Mouse (Mus musculus) embryonic facial prominence, embryonic 14.5 days (tissue): ENCODE data around the gene Usf1. TPM values are rescaled to one million over a fixed set of nuclear protein-coding genes. Genes with fewer than 3 reads are reported as not detected.

Experiments
- ATAC-seq: fragments of 200-750 bp; cut with Nextera tagmentation; 2 replicates; pipeline ENCODE4 v1.8.0; 2017; ENCODE audit warnings: low read depth, moderate number of reproducible peaks, moderate TSS enrichment
- DNase-seq: peaks from one replicate; pipeline ENCODE4 v3.0.0-alpha.2; 2015; ENCODE audit warnings: low spot score
- H3K27ac ChIP-seq: fragments of 300-500 bp; sonication (generic); replicated peaks from 2 replicates; pipeline ENCODE4 v1.5.1; 2014; ENCODE audit warnings: low read depth, mild to moderate bottlenecking, low read length, moderate library complexity
- H3K27me3 ChIP-seq: fragments of 300-500 bp; sonication (generic); replicated peaks from 2 replicates; pipeline ENCODE4 v1.6.1; 2014; ENCODE audit warnings: low read length; ENCODE audit not compliant: control insufficient read depth, insufficient read depth
- H3K36me3 ChIP-seq: fragments of 300-500 bp; sonication (generic); 2 replicates; pipeline ENCODE4 v1.6.1; 2014; ENCODE audit warnings: low read length, mixed read lengths; ENCODE audit not compliant: control insufficient read depth, insufficient read depth
- H3K4me1 ChIP-seq: fragments of 300-500 bp; sonication (generic); 2 replicates; pipeline ENCODE4 v1.6.1; 2014; ENCODE audit warnings: antibody characterized with exemption, low read length; ENCODE audit not compliant: control insufficient read depth, insufficient read depth
- H3K4me2 ChIP-seq: fragments of 300-500 bp; sonication (generic); 2 replicates; pipeline ENCODE4 v1.6.1; 2014; ENCODE audit warnings: low read depth, mild to moderate bottlenecking, low read length, moderate library complexity, mixed read lengths
- H3K4me3 ChIP-seq: fragments of 300-500 bp; sonication (generic); 2 replicates; pipeline ENCODE4 v1.5.1; 2014; ENCODE audit warnings: low read depth, mild to moderate bottlenecking, low read length
- H3K9ac ChIP-seq: fragments of 300-500 bp; sonication (generic); 2 replicates; pipeline ENCODE4 v1.6.1; 2014; ENCODE audit warnings: low read depth, mild to moderate bottlenecking, low read length, moderate library complexity, mixed read lengths
- H3K9me3 ChIP-seq: fragments of 300-500 bp; sonication (generic); 2 replicates; pipeline ENCODE4 v1.6.1; 2016; ENCODE audit warnings: low read length; ENCODE audit not compliant: control insufficient read depth
- WGBS: fragments of 180-500 bp; shearing (Covaris S2); extraction: QIAGEN DNeasy Blood & Tissue Kit; methylation state at CpG from one replicate; pipeline ENCODE4 v1.1.7; 2014; 5-methylcytosine and 5-hydroxymethylcytosine counted together
- polyA plus RNA-seq: library from polyadenylated mRNA; unstranded; fragments of >200 nt; fragmentation: Nextera tagmentation; extraction: Ambion mirVana; gene quantifications from 2 replicates; pipeline ENCODE4 v1.2.1, GENCODE M21; 2014

Usf1 gene
- 68.9 and 84.9 TPM in 2 replicates for polyA plus RNA-seq

DNA sequence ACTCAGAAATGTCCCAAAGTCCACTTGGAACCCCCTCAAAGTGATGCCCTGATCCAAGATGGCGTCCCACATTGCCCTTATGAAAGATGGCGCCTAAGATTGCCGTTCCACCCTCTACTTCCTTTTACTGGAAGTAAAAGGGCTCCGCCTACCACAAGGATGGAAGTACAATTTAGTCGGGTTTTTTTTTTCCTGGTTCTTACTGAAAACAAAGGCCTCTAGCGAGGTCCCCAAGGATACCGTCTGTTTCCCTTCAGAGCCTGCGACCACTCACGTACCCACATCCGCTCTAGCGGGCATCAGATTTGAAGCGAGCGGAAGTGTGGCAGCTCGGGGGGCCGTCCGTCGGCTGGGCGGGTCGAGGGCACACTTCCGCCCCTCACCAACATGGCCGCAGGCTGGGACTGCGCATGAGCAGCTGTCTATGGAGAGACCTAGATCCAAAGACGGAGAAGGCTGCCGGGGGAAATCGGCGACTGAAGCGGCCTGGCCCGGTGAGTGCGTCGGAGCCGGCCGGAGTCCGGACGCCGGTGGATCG is at the start of gene Usf1:
Gene Usf1, plus strand, starts transcription at position 367 of the 538 bp plus-strand sequence.
- Histone ChIP-seq H3K36me3 (peaks cover 12% of the 10 kb centered on the region), H3K4me1 (peaks cover 6% of the 10 kb centered on the region; the same call in 1 of the 2 replicates), H3K9me3 (no peaks in the 10 kb centered on the region), H3K4me2 (peak within 1 kb of the TSS; percentile 63), H3K4me3 (peak within 1 kb of the TSS; percentile 89), H3K27ac (peak within 1 kb of the TSS; percentile 93), H3K27me3 (no peaks in the 10 kb centered on the region), H3K9ac (peak within 1 kb of the TSS; percentile 93)
- WGBS, result under 1% methylated on average over 36 of the region's 36 CpGs
- ATAC-seq (peak; percentile 98), DNase-seq (peak; percentile 98)

DNA sequence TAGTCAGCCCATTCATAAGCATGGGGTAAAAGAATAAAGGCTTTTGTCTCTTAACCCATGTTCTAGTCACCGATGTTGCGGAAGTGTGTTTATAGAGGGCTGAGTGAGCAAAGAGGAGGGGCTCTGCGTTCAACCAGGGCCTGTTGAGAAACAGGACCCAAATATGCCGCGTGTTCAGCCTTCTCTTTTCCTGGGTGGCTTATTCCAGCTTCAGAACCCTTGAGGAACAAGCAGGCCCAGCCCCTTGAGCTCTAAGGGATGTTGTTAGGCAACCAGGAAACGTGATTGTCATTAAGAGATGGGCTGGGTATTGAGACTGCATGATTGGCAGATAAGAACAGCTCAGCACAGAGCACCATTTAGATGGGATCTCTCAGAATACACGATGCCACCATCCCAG is 45.2 kb upstream of the Usf1 start:
- 61% methylated on average over 7 of the region's 7 CpGs for WGBS
- no peak overlapping the region for H3K4me3 ChIP-seq
- DNase-seq, result no peak

GRCm38 (mm10) chr1:171369845-171370556 is 41.1 kb upstream of the Usf1 start, which contains the start of gene Nectin4:
Gene Nectin4 (plus strand): TSS chr1:171370099.
- no peaks in the 10 kb centered on the region for H3K27me3 ChIP-seq
- ATAC-seq (peak; percentile 80), DNase-seq (peak; percentile 80)
- H3K9me3 ChIP-seq, result no peaks in the 10 kb centered on the region
- H3K36me3 ChIP-seq, result no peaks in the 10 kb centered on the region
- 27% methylated on average over 18 of the region's 20 CpGs for WGBS
- H3K4me1 ChIP-seq, result peaks cover 13% of the 10 kb centered on the region
- peak within 1 kb of the TSS; percentile 16 for H3K4me3 ChIP-seq
- 0 out of 2 replicates have a peak within 1 kb of the TSS, but pooled peaks have one; percentile 34 for H3K27ac ChIP-seq
- H3K9ac ChIP-seq, result peak within 1 kb of the TSS; percentile 46
- H3K4me2 ChIP-seq, result peak within 1 kb of the TSS; percentile 31

More for the DNA sequence above, 45.2 kb upstream of the Usf1 start:
- Histone ChIP-seq H3K4me2 (no peak overlapping the region), H3K36me3 (no peaks in the 10 kb centered on the region), H3K27me3 (no peaks in the 10 kb centered on the region), H3K9ac (no peak overlapping the region), H3K4me1 (no peaks in the 10 kb centered on the region), H3K27ac (no peak overlapping the region), H3K9me3 (no peaks in the 10 kb centered on the region)
- ATAC-seq, result no peak

GRCm38 (mm10) chr1:171372880-171373279 is 38.2 kb upstream of the Usf1 start:
- Histone ChIP-seq H3K4me3 (peak overlapping the region; percentile 16; the same call in 1 of the 2 replicates), H3K27ac (no peak overlapping the region), H3K27me3 (no peaks in the 10 kb centered on the region), H3K9ac (no peak overlapping the region; the same call in 1 of the 2 replicates), H3K4me2 (0 out of 2 replicates have a peak overlapping the region, but pooled peaks have one; percentile 6), H3K36me3 (no peaks in the 10 kb centered on the region), H3K9me3 (no peaks in the 10 kb centered on the region), H3K4me1 (peaks cover 13% of the 10 kb centered on the region)
- ATAC-seq (no peak), DNase-seq (no peak)
- WGBS, result 29% methylated on average over 3 of the region's 3 CpGs

- ATAC-seq, result peak; percentile 37
- Histone ChIP-seq H3K36me3 (no peaks in the 10 kb centered on the region), H3K27me3 (no peaks in the 10 kb centered on the region), H3K9ac (0 out of 2 replicates have a peak overlapping the region, but pooled peaks have one; percentile 2), H3K27ac (peak overlapping the region; percentile 77), H3K4me2 (peak overlapping the region; percentile 31), H3K4me3 (no peak overlapping the region), H3K4me1 (peaks cover 13% of the 10 kb centered on the region), H3K9me3 (no peaks in the 10 kb centered on the region)
- DNase-seq, result peak; percentile 70
- WGBS, result 2% methylated on average over 4 of the region's 4 CpGs
Observed at GRCm38 (mm10) chr1:171373946-171374345, 37.2 kb upstream of the Usf1 start.

DNA sequence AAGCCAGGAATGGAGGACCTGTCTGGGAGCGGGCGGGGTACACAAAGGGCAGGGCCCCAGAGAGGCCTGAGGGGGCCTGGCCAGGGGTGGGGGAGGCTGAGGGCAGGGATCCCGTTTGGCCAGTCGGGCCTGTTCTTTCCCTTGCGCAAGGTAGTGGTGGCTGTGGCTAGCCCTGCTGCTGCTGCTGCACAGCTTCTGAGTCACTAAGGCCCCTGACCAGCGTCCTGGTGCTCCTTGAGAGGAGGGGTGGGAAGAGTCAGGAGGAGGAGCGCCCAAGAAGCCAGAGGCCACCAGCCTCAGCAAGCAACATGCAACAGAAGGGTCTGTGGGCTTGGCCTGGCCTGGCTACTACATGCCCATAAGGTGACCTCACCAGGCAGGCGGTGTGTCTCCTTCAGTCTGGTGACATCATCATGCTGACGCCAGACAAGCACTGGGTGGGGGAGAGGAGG is 35.4 kb upstream of the Usf1 start:
- H3K9me3 ChIP-seq, result no peaks in the 10 kb centered on the region
- H3K4me2 ChIP-seq, result no peak overlapping the region
- H3K4me1 ChIP-seq, result peaks cover 20% of the 10 kb centered on the region
- WGBS, result 47% methylated on average over 9 of the region's 9 CpGs
- DNase-seq, result no peak
- H3K9ac ChIP-seq, result no peak overlapping the region
- no peak for ATAC-seq
- no peak overlapping the region; the same call in 1 of the 2 replicates for H3K27ac ChIP-seq
- peaks cover 11% of the 10 kb centered on the region for H3K27me3 ChIP-seq
- no peak overlapping the region for H3K4me3 ChIP-seq
- H3K36me3 ChIP-seq, result no peaks in the 10 kb centered on the region

GRCm38 (mm10) chr1:171378298-171378697 is 32.8 kb upstream of the Usf1 start:
- no peaks in the 10 kb centered on the region for H3K36me3 ChIP-seq
- H3K4me3 ChIP-seq, result no peak overlapping the region
- DNase-seq (no peak), ATAC-seq (no peak)
- no peak overlapping the region for H3K27ac ChIP-seq
- H3K4me2 ChIP-seq, result no peak overlapping the region
- WGBS, result 89% methylated on average over 6 of the region's 6 CpGs
- peaks cover 14% of the 10 kb centered on the region for H3K27me3 ChIP-seq
- H3K4me1 ChIP-seq, result peaks cover 17% of the 10 kb centered on the region
- H3K9me3 ChIP-seq, result no peaks in the 10 kb centered on the region
- no peak overlapping the region for H3K9ac ChIP-seq

- 0 out of 2 replicates have a peak overlapping the region, but pooled peaks have one; percentile 21 for H3K9ac ChIP-seq
- peaks cover 14% of the 10 kb centered on the region for H3K27me3 ChIP-seq
- peak overlapping the region; percentile 26 for H3K4me3 ChIP-seq
- H3K4me1 ChIP-seq, result peaks cover 7% of the 10 kb centered on the region; the same call in 1 of the 2 replicates
- H3K9me3 ChIP-seq, result no peaks in the 10 kb centered on the region
- peak; percentile 66 for ATAC-seq
- DNase-seq, result peak; percentile 77
- WGBS, result 5% methylated on average over 31 of the region's 31 CpGs
- no peak overlapping the region for H3K27ac ChIP-seq
- peak overlapping the region; percentile 49 for H3K4me2 ChIP-seq
- no peaks in the 10 kb centered on the region for H3K36me3 ChIP-seq
Observed at GRCm38 (mm10) chr1:171379935-171380599, 31.0 kb upstream of the Usf1 start.
